Mouse (Mus musculus) gonadal fat pad, adult 2 months (tissue): ENCODE data around the gene Bhlhe40. TPM values are rescaled to one million over a fixed set of nuclear protein-coding genes. Genes with fewer than 3 reads are reported as not detected.

Experiments used
- DNase-seq: peaks from one replicate; pipeline ENCODE4 v3.0.0-alpha.2; 2012; ENCODE audit warnings: low read depth
- polyA plus RNA-seq: library from polyadenylated mRNA; depleted of rRNA; stranded (reverse); fragments of >200 nt; gene quantifications from 2 replicates; pipeline ENCODE4 v1.2.3, GENCODE M21; 2012; rRNA removed

Bhlhe40 gene
- 23.4 and 43.2 TPM in 2 replicates for polyA plus RNA-seq

- no peak for DNase-seq
Measured at GRCm38 (mm10) chr6:108660206-108660877, at the start of gene Bhlhe40. Gene Bhlhe40, plus strand, starts transcription at chr6:108660629.

GRCm38 (mm10) chr6:108611663-108612062 is 48.8 kb upstream of the Bhlhe40 start:
- no peak for DNase-seq

DNA sequence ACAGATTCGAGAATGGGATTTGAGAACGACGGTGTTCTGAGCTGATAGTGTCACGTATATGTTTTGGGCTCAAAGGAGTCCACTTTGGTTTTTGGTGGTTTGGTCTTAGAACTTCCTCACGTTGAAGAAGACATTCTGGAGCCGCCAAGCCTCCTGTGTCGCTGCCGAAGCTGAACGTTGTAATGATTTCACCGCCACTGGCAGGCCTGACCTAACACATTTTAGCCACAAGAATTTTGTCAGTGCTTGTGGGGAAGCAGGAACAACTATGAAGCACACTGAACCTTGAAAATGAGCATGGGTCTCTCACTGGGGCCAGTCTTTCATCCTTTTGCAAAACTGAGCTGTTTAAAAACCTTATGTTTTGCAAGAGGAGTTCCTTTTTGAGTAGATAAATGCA is 42.4 kb upstream of the Bhlhe40 start:
- no peak for DNase-seq

GRCm38 (mm10) chr6:108623028-108623565 is 37.3 kb upstream of the Bhlhe40 start:
- DNase-seq, result no peak

DNA sequence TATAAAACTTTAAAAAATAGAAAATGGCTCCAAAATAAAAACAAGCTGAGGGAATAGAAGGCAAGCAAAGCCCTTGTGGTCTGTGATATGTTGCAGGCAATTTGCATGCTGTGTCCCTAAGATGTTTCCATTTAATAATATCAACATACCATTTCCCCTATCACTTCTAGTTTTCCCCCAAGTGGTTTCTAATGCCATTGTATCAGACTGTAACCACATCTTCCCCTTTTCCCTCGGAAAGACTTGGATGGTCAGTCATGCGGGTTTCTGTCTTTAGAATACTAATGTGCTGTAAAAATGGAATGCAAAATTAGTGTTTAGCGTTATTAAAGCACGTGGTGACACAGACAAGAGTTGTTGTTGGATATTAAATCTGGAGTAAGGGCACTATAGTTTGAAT is 35.5 kb upstream of the Bhlhe40 start:
- DNase-seq, result no peak

GRCm38 (mm10) chr6:108630701-108631100 is 29.7 kb upstream of the Bhlhe40 start:
- no peak for DNase-seq

DNA sequence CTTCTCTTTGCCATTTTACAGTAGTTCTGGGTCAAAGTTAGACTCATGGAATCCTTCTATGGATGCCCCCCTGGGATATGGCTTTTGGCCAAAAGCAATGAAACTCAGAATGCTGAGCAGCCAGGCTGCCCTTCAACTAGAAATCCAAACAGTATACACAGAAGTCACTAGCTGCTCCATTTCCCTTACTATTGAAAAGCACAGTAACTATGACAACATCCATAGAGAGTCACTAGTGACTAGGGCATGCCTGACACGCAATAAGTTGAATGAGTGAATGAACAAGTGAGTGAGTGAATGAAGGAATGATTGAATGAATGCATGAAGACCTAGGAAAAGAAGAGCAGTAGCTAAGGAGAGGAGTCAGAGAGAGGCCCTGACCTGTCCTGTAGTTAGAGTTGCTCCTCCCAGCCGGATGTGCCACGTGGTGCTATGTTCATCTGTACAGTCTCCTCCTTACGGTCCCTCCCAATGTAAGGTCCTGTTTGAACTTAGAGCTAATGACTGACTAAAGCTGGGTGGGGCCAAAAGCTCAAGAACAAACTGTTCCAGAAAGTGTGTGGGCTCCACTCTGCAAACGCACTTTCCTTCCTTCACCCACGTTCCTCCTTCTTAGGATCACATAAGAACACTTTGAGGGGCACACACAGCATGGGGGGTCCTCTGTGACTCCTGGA is 22.1 kb upstream of the Bhlhe40 start:
- no peak for DNase-seq

DNA sequence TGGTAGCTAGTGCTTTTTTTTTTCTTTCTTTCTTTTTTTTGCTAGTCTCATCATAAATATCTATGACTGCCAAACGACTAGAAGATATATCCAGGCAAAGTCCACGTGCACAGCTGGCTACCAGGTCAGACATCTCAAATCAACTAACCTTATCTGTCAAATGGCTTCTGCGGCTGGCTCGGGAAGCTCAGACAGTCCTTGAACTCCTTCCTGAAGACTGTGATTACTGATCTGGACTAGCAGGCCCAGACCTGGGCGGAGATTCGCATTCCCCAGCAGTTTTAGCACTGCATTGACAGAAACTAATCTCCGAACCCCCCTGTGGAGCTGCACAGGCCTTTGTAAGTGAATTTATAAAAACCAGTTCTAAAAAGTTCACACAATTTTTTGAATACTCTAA is 18.4 kb upstream of the Bhlhe40 start:
- DNase-seq, result no peak

DNA sequence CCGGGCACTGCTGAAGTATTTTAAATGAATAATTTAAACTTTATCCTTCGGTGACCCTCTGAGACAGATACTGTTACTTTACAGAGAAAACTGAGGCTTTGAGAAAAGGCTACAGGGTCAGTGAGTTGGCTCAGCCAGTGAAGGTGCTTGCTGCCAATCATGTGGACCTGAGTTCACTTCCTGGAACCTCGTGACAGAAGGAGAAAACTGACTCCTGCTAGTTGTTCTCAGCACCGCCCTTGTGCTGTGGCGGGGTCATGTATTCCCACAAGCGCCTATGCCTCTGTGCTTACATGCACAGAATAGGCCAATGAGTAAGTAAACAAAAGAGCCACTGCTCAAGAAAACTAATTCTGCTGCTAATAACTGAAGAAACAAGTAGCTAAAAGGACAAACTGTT is 17.4 kb upstream of the Bhlhe40 start:
- no peak for DNase-seq

DNA sequence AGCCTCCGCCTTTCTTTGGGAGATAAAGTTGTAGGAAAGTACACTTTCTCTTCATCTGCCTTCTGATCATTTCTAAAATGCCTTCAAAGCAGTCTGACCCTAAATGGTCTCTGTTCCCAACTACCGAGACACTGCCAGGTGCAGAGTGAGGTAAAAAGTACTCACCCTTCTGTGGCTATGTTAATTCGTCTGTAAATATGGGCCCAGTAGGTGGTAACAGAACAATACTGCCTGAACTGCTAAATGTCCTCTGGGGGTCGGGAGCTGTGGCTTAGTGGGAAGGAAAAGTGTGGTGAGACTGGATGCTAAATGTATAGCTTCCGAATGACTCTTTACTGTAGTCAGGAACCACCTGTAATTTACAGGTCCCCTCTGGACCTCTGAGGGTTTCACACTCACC is 16.1 kb upstream of the Bhlhe40 start:
- no peak for DNase-seq

DNA sequence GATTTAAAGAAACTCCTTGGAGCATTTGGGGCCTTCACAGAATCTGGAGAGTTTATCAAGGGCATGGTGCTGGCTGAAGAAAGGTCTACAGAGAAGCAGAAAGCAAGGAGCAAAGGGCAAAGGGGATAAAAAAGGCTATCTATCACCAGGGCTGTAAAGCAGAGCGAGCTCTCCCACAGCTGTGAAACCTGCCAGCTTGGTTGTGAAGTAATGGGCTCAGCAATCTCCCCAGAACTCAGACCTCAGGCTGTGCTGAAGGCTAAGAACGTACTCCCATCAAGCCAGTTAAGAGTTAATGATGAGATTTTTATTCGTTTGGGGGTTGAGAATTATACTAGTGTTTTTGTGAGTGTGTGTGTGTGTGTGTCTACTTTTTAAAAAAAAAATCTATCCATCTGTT is 13.3 kb upstream of the Bhlhe40 start:
- DNase-seq, result no peak

- DNase-seq, result no peak
Measured at GRCm38 (mm10) chr6:108648072-108648471, 12.4 kb upstream of the Bhlhe40 start.

DNA sequence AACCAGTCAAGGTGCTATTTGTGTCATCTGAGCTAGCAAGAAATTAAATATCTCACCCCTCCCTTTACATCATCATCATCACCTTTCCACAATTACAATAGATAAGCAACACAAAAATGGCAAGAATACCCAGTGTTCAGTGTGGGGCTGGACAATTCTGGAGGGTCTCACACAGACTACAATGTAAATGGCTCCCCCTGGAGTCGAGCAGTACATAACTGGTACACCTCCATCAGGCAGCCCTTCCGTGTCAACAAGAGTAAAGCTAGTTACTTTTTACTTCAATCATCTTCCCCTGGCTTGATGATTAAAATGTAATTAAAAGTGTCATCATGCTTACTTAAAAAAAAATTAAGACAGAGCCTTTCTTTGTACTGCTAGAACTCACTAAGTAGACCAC is 4.6 kb upstream of the Bhlhe40 start:
- no peak for DNase-seq

GRCm38 (mm10) chr6:108658051-108658415 is 2.4 kb upstream of the Bhlhe40 start:
- DNase-seq, result no peak

- no peak for DNase-seq
Measured at GRCm38 (mm10) chr6:108658416-108659201, 1.8 kb upstream of the Bhlhe40 start.

DNA sequence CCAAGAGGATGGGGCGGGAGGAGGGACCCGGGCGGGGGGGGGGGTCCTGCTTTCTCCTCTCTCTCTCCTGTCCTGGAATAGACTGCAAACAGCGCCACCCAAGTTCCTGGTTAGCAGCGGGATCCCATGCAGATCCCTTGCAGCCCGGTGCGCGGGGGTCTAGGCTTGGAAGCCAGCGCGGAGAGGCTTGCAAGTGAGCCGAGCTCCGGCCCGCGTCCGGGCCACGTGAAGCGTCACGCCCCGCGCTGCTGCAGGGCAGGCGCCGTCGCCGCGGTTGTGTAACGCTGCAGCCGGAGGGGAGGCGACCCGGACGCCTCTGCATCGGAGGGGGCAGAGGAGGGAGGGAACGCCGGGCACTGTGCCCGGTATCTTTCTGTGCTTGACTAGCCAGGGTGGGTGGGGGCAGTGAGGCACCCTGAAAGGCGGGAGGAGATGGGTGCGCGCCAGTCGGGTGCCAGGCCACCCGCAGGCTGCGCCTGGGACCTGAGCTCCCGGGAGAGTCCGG is 1.2 kb upstream of the Bhlhe40 start:
- DNase-seq, result no peak

- DNase-seq, result no peak
Measured at GRCm38 (mm10) chr6:108659726-108660205, 663 bp upstream of the Bhlhe40 start.

GRCm38 (mm10) chr6:108660878-108661389 is 505 bp downstream of the Bhlhe40 start:
- no peak for DNase-seq

DNA sequence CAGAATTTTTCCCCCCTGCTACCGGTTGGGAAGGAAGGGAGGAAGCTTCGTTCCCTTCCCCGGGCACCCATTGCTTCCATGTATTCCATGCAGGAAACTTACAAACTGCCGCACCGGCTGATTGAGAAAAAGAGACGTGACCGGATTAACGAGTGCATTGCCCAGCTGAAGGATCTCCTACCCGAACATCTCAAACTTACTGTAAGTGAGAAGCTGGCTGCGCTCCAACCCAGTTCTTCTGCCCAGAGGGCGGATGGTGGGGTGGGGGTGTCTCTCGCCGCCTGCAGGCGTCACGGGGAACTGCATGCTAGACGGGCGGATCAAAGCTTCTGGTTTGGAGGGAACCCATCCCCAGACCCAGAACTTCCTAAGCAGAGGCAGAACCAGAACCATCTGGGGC is 983 bp downstream of the Bhlhe40 start:
- DNase-seq, result no peak

DNA sequence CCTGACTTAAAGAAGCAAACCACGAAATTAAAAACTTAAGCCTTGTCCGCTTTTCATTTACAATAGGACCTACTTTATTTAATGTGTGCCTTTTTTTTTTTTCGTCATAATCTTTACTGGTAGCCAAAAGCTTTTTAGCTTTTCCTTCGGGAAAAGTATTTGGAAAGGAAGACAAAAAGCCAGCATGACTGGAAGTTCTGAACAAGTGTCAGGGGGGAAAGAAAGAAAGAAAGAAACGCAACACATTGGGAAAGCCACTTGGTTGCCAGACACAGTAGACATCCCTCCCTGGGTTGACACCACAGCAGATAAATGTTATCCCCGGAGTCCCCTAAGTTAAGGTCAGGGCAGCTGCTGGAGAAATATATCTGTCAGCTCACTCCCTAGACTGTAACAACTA is 1.5 kb downstream of the Bhlhe40 start:
- no peak for DNase-seq

- DNase-seq, result no peak
Measured at GRCm38 (mm10) chr6:108662314-108663240, 2.1 kb downstream of the Bhlhe40 start.
